Mouse (Mus musculus) right cerebral cortex, postnatal 25 days (tissue): ENCODE measurements at regions not wholly inside any gene's neighbourhood (a gene's known extent, or its start where the extent isn't known, plus 50 kb on each side); places are given as distances from the start of the nearest gene placed in this dataset.
A peak's percentile ranks its signal among the peaks of the same experiment; 100 is the strongest.

Source experiments
- DNase-seq: peaks from one replicate; pipeline ENCODE4 v3.0.0; 2022

GRCm38 (mm10) chr2:80717979-80718378 lies 100.9 kb downstream of the Nup35 start:
- DNase-seq: no peak

GRCm38 (mm10) chr2:80724085-80724484 lies 107.0 kb downstream of the Nup35 start:
- DNase-seq: no peak

GRCm38 (mm10) chr2:80731324-80731723 lies 114.3 kb downstream of the Nup35 start:
- no peak for DNase-seq

DNA sequence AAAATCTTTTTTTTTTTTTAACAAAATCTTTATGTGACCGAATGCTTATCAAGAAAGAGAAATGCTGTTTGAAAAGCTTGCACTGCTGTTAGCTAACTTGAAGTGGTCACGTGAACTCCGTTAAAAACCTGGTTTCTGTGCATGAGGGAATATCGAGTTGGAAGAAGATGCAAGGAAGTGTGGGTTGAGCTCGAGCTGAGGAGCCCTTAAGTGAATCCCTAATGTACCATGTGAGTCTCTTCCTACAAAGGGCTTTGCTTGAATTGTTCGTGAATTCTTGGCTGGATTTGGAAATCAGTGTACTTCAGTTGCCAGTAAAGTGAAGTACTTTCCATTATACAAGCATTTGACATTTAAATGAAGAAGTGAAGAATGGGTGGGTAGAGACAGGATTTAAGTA lies 129.7 kb downstream of the Nup35 start:
- no peak for DNase-seq

DNA sequence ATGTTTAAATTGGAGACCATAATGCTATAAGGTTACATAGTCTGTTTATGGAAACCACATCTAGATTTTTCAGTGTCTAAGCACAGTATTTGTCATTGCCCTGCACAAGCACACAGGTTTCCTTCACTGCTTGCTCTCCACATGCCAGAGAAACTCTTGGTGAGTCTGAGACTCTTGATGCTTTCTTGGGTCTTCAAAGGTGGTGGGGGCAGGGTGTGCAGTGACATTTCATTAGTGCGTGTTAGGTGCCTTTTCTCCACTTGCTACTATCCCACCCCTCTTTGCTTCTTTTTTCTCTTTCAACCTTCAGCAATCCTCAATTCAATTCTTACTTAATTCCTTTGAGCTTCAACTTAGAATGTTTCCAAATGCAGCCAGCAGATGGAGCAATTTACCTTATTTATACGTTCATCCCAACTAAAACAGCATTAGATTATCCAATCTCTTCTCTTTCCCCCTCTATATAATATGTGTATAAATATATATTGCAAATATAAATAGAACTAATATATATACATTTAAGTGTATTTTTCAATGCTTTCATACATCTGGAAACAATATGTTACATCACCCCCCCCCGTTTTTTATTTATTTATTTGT lies 145.1 kb downstream of the Nup35 start:
- no peak for DNase-seq

DNA sequence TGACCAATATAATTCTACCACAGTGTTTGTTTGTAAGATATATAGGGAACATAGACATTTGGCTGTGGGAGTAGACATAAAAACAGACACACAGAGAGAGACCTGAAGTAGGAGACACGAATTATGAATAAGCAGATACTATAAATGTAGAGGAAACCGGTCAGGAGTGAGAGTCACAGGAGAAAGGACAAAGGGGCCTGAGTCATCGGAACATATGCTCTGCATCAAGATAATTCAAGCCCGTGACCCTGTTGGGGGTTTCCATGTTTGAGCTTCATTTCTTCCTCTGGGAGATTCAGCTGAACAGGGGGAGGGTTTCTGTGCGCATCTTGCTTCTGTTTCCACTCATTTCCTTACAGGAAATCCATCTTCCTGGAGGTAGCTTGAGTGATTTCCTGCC lies 154.1 kb downstream of the Nup35 start:
- DNase-seq: peak; percentile 6

- DNase-seq: no peak
These were observed 155.4 kb downstream of the Nup35 start for GRCm38 (mm10) chr2:80772455-80772854.

- no peak for DNase-seq
These were observed 169.3 kb downstream of the Nup35 start for GRCm38 (mm10) chr2:80786370-80786769.

DNA sequence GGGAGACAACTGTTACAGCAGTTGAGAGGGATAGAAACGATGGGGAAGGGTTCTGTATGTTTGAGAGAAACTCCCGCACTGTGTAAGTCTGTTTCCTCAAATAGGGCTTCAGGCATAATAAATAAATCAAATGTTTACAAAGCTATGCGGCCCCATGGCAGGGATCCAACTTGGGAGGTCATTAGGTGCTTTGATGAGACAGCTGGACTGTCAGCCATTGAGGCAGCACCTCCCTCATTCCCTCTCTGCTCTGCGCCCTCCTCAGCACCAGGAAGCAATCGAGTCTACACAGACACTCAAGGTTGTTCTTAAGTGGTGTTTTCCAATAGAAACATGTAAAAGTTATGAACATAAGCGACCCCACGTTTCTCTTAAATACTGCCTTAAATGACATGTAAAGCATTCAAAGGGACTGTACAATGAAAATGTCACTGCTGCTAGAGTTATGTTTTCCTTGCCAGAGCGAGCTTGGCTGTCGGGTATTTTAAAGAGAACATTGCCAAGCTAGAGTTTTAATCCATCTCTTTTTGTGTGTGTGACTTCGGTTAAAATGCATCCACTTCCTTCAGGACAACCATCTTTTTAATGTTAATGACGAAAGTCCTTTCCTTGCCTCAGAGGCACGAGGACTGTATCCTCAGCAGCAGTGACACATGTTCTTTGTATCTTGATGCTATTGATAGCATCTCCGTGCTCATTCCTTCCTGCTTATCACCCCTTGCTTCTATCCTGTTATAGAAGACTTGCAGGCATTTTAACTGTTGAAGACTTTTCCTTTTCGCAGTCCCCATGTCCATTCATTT lies 176.5 kb downstream of the Nup35 start:
- no peak for DNase-seq

DNA sequence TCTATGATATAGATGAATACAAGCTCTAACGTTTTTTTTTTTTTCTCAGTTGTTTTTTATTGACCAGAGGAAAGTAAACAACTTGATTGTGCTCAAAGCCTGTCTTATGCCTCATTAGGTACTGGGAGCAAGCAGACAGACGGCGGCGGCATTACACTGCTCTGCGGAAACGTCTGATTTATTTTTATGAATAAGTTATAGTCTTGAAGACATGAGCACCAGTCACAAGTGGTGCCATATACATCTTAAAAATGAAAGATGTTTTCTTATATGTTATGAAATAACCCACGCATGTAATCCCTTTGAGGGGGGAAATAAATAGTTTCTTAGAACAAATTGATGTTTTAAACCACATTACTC lies 177.1 kb downstream of the Nup35 start:
- no peak for DNase-seq

DNA sequence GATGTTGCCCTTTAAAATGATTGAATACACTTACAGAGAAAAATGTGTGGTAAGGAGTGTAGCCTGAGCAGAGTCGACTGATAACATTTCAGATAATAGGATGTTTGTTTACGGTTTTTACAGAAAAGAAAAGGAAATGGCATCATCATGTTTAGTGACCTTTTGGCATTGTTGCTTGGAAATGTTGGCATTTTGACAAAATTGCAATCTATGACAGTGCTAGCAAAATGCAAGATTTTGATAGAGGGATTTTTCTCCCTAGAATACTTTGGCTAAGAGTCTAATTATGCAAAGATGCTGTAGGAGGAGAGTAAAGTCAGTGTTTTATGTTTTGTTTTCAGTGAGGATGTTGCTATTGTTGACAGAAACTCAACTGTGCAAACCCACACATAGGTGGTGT lies 202.2 kb downstream of the Nup35 start:
- no peak for DNase-seq

DNA sequence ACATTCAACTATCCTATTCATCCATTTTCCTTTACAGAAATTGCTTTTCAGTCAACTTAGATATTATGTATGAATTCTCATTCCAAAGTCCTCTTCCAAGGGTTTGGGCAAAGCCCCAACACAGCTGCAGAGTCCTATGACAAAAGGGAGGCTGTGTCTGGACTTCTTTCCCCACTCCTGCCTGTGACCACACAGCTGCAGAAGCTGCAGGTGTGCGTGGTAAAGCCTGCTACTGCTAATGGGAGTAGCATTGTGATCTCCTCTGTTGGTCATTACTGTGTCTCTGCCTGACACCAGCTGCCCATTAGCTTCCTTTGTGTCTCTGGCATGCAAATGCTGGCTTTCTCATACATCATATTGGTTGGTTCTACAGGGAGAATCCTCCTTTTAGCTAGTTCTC lies 234.0 kb downstream of the Nup35 start:
- DNase-seq: peak; percentile 6

DNA sequence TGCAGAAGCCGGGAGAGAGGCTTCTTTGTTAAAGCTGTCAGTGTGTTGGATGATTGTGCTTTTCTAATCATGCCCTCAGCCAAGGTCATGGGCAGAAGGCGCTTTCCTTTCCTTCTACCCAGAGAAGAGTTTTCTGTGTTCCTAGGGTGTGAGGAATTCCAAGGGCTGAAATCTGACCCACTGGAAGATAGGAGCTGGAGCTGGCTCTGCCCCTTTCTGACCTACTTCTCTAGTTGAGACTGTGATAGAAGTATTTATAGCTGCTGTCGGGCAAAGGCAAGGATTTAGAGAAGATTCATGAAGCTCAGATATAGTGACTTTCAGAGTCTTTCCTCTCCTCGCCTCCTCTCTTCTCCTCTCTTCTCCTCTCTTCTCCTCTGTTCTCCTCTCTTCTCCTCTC lies 238.2 kb downstream of the Nup35 start:
- DNase-seq: no peak

GRCm38 (mm10) chr2:80870046-80870445 lies 253.0 kb downstream of the Nup35 start:
- DNase-seq: no peak

DNA sequence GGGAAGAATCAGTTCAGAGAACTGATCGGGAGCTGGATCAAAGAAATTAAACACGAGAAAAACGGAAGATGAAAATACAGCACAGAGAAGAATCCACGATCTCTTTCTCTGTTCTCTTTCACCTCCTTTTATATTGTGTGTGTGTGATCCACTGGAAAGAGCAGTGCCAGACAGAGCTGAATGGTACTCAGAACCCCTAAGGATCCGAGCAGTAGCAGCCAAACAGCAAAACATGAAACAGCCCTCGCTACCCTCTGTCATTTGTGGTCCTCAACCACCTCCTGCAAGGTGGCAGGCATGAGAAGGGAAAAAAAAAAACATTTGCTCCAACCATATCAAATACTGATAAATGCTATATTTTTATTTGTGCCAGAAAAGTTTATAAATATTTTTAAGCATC lies 253.4 kb downstream of the Nup35 start:
- no peak for DNase-seq

- no peak for DNase-seq
These were observed 254.3 kb downstream of the Nup35 start for GRCm38 (mm10) chr2:80871356-80871755.

- no peak for DNase-seq
These were observed 261.4 kb downstream of the Nup35 start for GRCm38 (mm10) chr2:80878437-80878836.

DNA sequence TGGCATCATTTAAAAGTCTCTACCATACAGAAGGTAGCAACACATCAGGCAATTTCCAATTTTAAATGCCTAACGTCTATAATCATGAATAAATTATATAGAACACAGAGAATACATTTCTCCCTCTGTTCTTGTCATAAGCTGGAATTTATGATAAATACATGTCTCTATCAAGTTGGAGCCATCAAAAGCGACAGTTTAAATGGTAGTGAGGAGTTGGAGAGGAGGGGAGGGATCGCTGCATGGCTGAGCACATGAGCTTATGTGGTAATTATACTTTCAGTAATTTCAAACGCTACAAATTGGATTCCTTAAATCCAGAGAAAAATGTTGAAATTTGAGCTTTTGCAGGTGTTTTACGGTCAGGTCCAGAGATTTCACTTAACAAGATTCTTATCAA lies 267.2 kb downstream of the Nup35 start:
- no peak for DNase-seq

DNA sequence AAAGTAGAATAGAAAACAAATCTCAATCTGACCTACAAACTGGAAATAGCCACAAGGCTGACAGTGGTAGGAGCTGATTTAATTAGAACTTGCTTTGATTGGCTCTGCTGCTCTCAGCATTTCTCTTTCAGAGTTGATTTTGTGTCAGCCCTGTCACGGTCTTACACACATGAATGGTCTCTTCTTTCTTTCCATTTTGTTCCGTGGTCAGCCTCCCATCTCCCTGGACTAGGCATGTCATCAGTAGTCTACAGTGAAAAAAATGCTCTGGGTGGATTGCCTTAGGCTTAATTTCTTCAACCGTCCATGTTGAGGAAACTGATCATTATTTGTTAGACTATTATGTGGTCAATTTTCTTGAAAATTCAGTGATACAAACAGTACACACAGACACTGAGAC lies 285.0 kb downstream of the Nup35 start:
- DNase-seq: no peak

DNA sequence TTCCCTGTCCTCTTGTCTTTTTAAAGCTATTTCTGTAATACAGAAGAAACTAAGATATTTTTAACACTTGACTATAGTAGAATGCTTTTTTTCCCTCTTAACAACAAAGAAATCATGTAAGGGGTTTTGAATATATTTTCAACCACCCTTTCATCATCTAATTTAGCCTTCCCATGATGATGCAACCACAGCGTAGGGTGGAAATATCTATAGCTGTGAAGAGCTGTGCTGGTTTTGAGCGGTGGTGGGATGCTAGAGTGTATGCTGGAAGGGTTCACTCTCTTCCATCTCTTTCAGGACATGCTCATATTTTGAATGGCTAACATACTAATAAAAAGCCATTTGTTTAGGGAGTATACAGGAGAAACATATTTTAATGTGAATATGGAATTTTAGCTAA lies 296.4 kb downstream of the Nup35 start:
- DNase-seq: no peak

DNA sequence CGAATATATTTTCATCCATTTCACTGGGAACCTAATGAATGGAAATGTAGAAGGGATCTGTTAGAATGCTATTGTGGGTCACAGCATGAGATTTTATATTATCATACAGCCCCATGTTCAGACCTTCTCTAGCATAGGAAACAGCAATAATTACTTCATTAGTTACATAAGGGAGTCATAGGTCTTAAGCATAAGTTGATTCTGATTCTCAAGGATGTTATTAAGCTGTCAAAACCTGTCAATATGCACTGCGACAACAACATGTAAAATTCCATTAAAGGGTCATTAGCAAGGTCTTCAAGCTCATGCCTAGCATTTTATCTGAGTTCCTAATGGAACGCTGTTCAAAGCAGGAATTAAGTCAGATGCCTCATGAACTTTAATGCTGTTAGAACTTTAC lies 328.5 kb downstream of the Nup35 start:
- DNase-seq: no peak

- no peak for DNase-seq
These were observed 349.7 kb downstream of the Nup35 start for GRCm38 (mm10) chr2:80966766-80967165.

- no peak for DNase-seq
These were observed 350.2 kb downstream of the Nup35 start for GRCm38 (mm10) chr2:80967260-80967659.

- peak; percentile 23 for DNase-seq
These were observed 352.3 kb downstream of the Nup35 start for GRCm38 (mm10) chr2:80969354-80969753.

GRCm38 (mm10) chr2:80973217-80973616 lies 356.2 kb downstream of the Nup35 start:
- DNase-seq: no peak
